Mouse (Mus musculus) hindbrain, embryonic 16.5 days (tissue): Measurements from ENCODE around the gene Shank2. TPM values are rescaled to one million over a fixed set of nuclear protein-coding genes. Genes with fewer than 3 reads are reported as not detected.

ENCODE experiments used
- ATAC-seq: fragments of 200-750 bp; cut with Nextera tagmentation; 2 replicates; pipeline ENCODE4 v1.8.0; 2017; ENCODE audit warnings: moderate TSS enrichment, moderate library complexity
- H3K27ac ChIP-seq: fragments of 300-500 bp; sonication (generic); 2 replicates; pipeline ENCODE4 v1.5.1; 2014; ENCODE audit warnings: low read depth, mild to moderate bottlenecking, control low read depth, low read length, moderate library complexity
- H3K27me3 ChIP-seq: fragments of 300-500 bp; sonication (generic); replicated peaks from 2 replicates; pipeline ENCODE4 v1.6.1; 2014; ENCODE audit warnings: low read length; ENCODE audit not compliant: control insufficient read depth, insufficient read depth
- H3K36me3 ChIP-seq: fragments of 300-500 bp; sonication (generic); 2 replicates; pipeline ENCODE4 v1.6.1; 2014; ENCODE audit warnings: mild to moderate bottlenecking, low read length, moderate library complexity, mixed read lengths; ENCODE audit not compliant: control insufficient read depth, insufficient read depth
- H3K4me1 ChIP-seq: fragments of 300-500 bp; sonication (generic); 2 replicates; pipeline ENCODE4 v1.6.1; 2014; ENCODE audit warnings: low read depth, low read length; ENCODE audit not compliant: control insufficient read depth, insufficient read depth
- H3K4me2 ChIP-seq: fragments of 300-500 bp; sonication (generic); 2 replicates; pipeline ENCODE4 v1.6.1; 2014; ENCODE audit warnings: mild to moderate bottlenecking, low read length, control low read depth, moderate library complexity
- H3K4me3 ChIP-seq: fragments of 300-500 bp; sonication (generic); 2 replicates; pipeline ENCODE4 v1.5.1; 2014; ENCODE audit warnings: mild to moderate bottlenecking, low read length, control low read depth, moderate library complexity
- H3K9ac ChIP-seq: fragments of 300-500 bp; sonication (generic); 2 replicates; pipeline ENCODE4 v1.6.1; 2014; ENCODE audit warnings: low read depth, mild to moderate bottlenecking, control low read depth, low read length, moderate library complexity
- H3K9me3 ChIP-seq: fragments of 300-500 bp; sonication (generic); 2 replicates; pipeline ENCODE4 v1.6.1; 2014; ENCODE audit warnings: mild to moderate bottlenecking, low read length, moderate library complexity; ENCODE audit not compliant: control insufficient read depth
- WGBS: fragments of 180-500 bp; shearing (Covaris S2); extraction: QIAGEN DNeasy Blood & Tissue Kit; methylation state at CpG from one replicate; pipeline ENCODE4 v1.1.7; 2014; 5-methylcytosine and 5-hydroxymethylcytosine counted together
- microRNA-seq: library from miRNA; unstranded; fragments of <30 nt; microRNA quantifications from one replicate; pipeline ENCODE4, GENCODE M21; 2017
- polyA plus RNA-seq: library from polyadenylated mRNA; unstranded; fragments of >200 nt; fragmentation: Nextera tagmentation; extraction: Ambion mirVana; gene quantifications from 2 replicates; pipeline ENCODE4 v1.2.1, GENCODE M21; 2015

The Shank2 gene
- polyA plus RNA-seq, 1 experiment from 2014 or later = 9.0 TPM

DNA sequence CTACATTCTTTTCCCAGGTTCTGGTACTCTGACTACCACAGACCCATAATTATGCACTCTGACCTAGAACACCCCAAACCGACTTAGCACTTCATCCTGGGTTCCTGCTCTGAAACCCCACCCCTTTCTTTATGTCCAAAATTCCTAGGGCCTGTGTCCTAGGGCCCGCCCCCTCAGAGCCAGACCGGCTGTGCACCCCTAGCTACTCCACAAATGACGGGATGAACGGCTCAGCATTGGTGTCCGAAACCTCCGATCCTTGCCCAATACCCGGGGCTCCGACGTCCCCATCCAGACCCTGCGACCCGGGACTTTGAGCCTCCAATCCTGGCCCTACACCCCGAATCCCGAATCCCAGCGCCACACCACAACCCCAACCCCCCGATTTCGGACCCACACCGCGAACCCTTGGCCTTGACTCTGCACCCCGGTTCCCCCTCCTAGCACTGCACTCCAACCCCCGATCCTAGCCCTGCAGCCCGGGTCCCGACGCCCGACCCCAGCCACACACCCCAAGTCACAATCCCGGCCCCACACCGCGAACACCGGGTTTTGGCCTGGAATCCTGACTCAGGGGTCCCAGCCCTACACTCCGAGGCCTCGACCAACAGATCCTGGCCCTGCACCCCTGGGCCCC lies 468.3 kb downstream of the Shank2 start:
- Histone ChIP-seq H3K36me3 (peaks cover 5% of the 10 kb centered on the region), H3K27me3 (no peaks in the 10 kb centered on the region), H3K9me3 (no peaks in the 10 kb centered on the region), H3K9ac (peak overlapping the region; percentile 95), H3K4me2 (peak overlapping the region; percentile 85), H3K4me3 (peak overlapping the region; percentile 95), H3K4me1 (peaks cover 13% of the 10 kb centered on the region), H3K27ac (peak overlapping the region; percentile 83)
- under 1% methylated on average over 31 of the region's 31 CpGs for WGBS
- ATAC-seq = 0 out of 2 replicates have a peak, but pooled peaks have one; percentile 2

DNA sequence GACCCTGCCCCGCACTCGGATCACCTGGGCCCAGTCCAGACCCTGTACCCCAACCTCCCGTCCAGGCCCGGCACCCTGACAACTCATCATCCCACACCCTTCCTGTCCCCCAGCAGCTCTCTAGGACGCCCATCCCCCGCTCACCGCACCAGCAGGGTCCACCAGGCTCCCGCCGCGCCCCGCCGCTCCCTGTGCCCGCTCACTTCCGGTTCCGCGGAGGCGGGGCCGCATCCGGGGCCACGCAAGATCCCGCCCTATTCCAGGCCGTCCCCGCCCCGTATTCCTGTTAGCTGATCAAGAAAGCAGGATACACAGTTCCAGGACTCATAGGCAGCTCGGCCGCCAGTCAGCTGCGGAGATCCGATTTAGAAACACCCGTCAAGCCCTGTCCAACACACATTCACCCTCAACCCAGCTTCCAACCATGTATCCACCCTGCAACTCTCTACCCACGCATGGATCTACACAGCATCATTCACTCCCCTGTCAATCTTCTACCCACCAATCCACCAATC lies 468.9 kb downstream of the Shank2 start, which contains the start of gene Cttn:
Cttn (minus strand) TSS at position 465 of the 515 bp plus-strand sequence.
- Histone ChIP-seq H3K9ac (peak within 1 kb of the TSS; percentile 95), H3K27ac (peak within 1 kb of the TSS; percentile 83), H3K4me1 (peaks cover 13% of the 10 kb centered on the region), H3K36me3 (no peaks in the 10 kb centered on the region; the same call in 1 of the 2 replicates), H3K4me2 (peak within 1 kb of the TSS; percentile 85), H3K4me3 (peak within 1 kb of the TSS; percentile 95), H3K9me3 (no peaks in the 10 kb centered on the region), H3K27me3 (no peaks in the 10 kb centered on the region)
- under 1% methylated on average over 29 of the region's 30 CpGs for WGBS
- peak; percentile 98 for ATAC-seq

- Histone ChIP-seq H3K9me3 (no peaks in the 10 kb centered on the region), H3K27ac (peak overlapping the region; percentile 83), H3K9ac (peak overlapping the region; percentile 95), H3K4me2 (peak overlapping the region; percentile 85), H3K36me3 (no peaks in the 10 kb centered on the region), H3K27me3 (no peaks in the 10 kb centered on the region), H3K4me3 (peak overlapping the region; percentile 95), H3K4me1 (peaks cover 13% of the 10 kb centered on the region)
- WGBS = 82% methylated on average over 2 of the region's 2 CpGs
- no peak for ATAC-seq
Observed at GRCm38 (mm10) chr7:144471103-144471502, 469.4 kb downstream of the Shank2 start.

DNA sequence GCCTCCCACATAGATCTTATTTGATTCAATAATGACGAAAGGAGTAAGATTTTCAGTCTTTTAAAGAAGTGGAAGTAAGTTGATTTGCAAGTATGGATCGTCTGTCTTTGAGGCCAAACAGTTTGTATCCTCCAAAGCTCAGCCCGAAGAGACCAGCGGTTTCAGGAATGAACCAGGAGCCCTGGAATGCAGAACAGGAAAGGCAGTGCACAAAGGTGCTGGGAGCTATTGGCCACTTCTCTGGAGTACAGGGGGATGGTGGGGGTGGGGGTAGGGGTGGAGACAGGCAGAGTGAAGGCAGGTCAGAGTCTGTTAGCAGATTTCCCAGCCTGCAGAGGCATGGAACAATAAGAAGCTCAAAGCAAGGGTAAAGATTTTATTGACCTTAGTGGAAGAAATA lies 471.8 kb downstream of the Shank2 start:
- Histone ChIP-seq H3K36me3 (peaks cover 3% of the 10 kb centered on the region), H3K27me3 (no peaks in the 10 kb centered on the region), H3K4me1 (peaks cover 12% of the 10 kb centered on the region), H3K27ac (no peak overlapping the region), H3K4me3 (no peak overlapping the region), H3K9ac (no peak overlapping the region), H3K9me3 (no peaks in the 10 kb centered on the region), H3K4me2 (no peak overlapping the region)
- ATAC-seq = no peak
- WGBS = 75% methylated on average over 4 of the region's 4 CpGs

Small RNAs within 50 kb of the gene (microRNA-seq; reads per million reads assigned to microRNA genes)
- gene Mir3105 = 6.7 reads per million, percentile 22 among the genes with 10 or more reads in this experiment

Other genes starting within 250 kb of the Shank2 start
- gene Osbpl5, start 244.9 kb upstream of the Shank2 start, polyA plus RNA-seq = 43.7 and 44.9 TPM in 2 replicates
- not detected in 2 replicates for gene Mrgprg, start 234.9 kb upstream of the Shank2 start, polyA plus RNA-seq
- gene Mrgpre, start 217.4 kb upstream of the Shank2 start, polyA plus RNA-seq = 10.8 and 14.2 TPM in 2 replicates
- 6.3 and 7.0 TPM in 2 replicates for gene Nadsyn1, start 179.1 kb upstream of the Shank2 start, polyA plus RNA-seq
- gene Dhcr7, start 178.8 kb upstream of the Shank2 start, polyA plus RNA-seq = 87.0 and 96.5 TPM in 2 replicates
- not detected in 2 replicates for gene Gm498, start 135.1 kb upstream of the Shank2 start, polyA plus RNA-seq